Comparison of ENCODE assay signal across 18 mouse cellular contexts in genomic region chr13:29767587-29767986, GRCm38 (mm10).
A peak's percentile ranks its signal among the peaks of the same experiment; 100 is the strongest.
DNase-seq lines count a peak whose midpoint lies in the region; ATAC-seq and TF ChIP-seq lines count a peak whose summit lies in the region.
"Had no signal": no experiment of that assay in that cellular context is flagged by ENCODE, and none has a peak within 500 bp of the region (broad histone marks: within the 10 kb centered on the region; RNA-seq: fewer than 3 reads in every experiment).

No protein-coding gene starts in this region.

- H3K4me3 ChIP-seq in heart, adult 2 months = no peak overlapping the region
- no peak overlapping the region for H3K4me3 ChIP-seq in lung, embryonic 14.5 days (ENCODE audit: low read depth, low read length)
- H3K4me3 ChIP-seq in embryonic facial prominence, embryonic 12.5 days = no peak overlapping the region
- H3K4me3 ChIP-seq: embryonic facial prominence, embryonic 13.5 days had no signal

- no peaks in the 10 kb centered on the region; the same call in 1 of the 2 replicates for H3K79me2 ChIP-seq in heart, adult 2 months (replicated peaks; ENCODE audit: control insufficient read depth, insufficient read depth, low read length)

- H3K4me1 ChIP-seq in heart, adult 2 months (ENCODE audit: control insufficient read depth, insufficient read depth, low read length) = peaks cover 7% of the 10 kb centered on the region
- peaks cover 28% of the 10 kb centered on the region for H3K4me1 ChIP-seq in lung, embryonic 14.5 days (ENCODE audit: insufficient read depth)
- peaks cover 28% of the 10 kb centered on the region for H3K4me1 ChIP-seq in embryonic facial prominence, embryonic 12.5 days

- TF ChIP-seq POLR2A in heart, adult 2 months (IDR thresholded peaks at IDR 0.05; ENCODE audit: insufficient read depth, low read depth, low read length) = no peak

- DNase-seq in heart, adult 11 months = peak; percentile 25
- DNase-seq in heart, adult 2 months = no peak
- no peak for DNase-seq in lung, embryonic 14.5 days
- DNase-seq in lung, postnatal 25 days (ENCODE audit: low spot score) = no peak
- DNase-seq in mesoderm, embryonic 11.5 days (ENCODE audit: low read depth, low spot score) = peak; percentile 62
- no peak for DNase-seq in T-cell, adult 2 months (ENCODE audit: low spot score)
- DNase-seq: cerebellum, adult 18-20 months; cerebellum, postnatal 25 days; gastrocnemius, postnatal 14 days; kidney, adult 8-10 months; kidney, postnatal 25 days; liver; lung, postnatal 36 days; right cerebral cortex, postnatal 25 days had no signal

- 79% methylated on average over 4 of the region's 4 CpGs for WGBS in heart, adult 2 months
- 61% methylated on average over 4 of the region's 4 CpGs for WGBS in lung, embryonic 14.5 days
- WGBS in embryonic facial prominence, embryonic 12.5 days = 51% methylated on average over 4 of the region's 4 CpGs

- intact Hi-C loops in heart, adult 2 months (cut with DNase I) = no loop called here

- no peak overlapping the region for H3K9ac ChIP-seq in heart, adult 2 months (ENCODE audit: low read depth, low read length)
- no peak overlapping the region for H3K9ac ChIP-seq in lung, embryonic 14.5 days
- H3K9ac ChIP-seq in embryonic facial prominence, embryonic 12.5 days = no peak overlapping the region
- H3K9ac ChIP-seq: embryonic facial prominence, embryonic 13.5 days had no signal

- TF ChIP-seq CTCF in heart, adult 2 months (IDR thresholded peaks at IDR 0.05) = no peak
- TF ChIP-seq CTCF in lung, embryonic 14.5 days (IDR thresholded peaks at IDR 0.05; ENCODE audit: low read depth) = no peak

- no peaks in the 10 kb centered on the region for H3K9me3 ChIP-seq in lung, embryonic 14.5 days (ENCODE audit: low read depth, low read length)
- no peaks in the 10 kb centered on the region for H3K9me3 ChIP-seq in embryonic facial prominence, embryonic 12.5 days
- H3K9me3 ChIP-seq: embryonic facial prominence, embryonic 13.5 days had no signal

- no peaks in the 10 kb centered on the region; the same call in none of the 2 replicates for H3K36me3 ChIP-seq in heart, adult 2 months (ENCODE audit: control insufficient read depth, insufficient read depth, low read length)
- no peaks in the 10 kb centered on the region for H3K36me3 ChIP-seq in lung, embryonic 14.5 days (ENCODE audit: insufficient read depth)
- no peaks in the 10 kb centered on the region for H3K36me3 ChIP-seq in embryonic facial prominence, embryonic 12.5 days
- H3K36me3 ChIP-seq: embryonic facial prominence, embryonic 13.5 days had no signal

- H3K27ac ChIP-seq in heart, adult 2 months = no peak overlapping the region
- H3K27ac ChIP-seq in lung, embryonic 14.5 days (ENCODE audit: low read depth) = peak overlapping the region; percentile 68
- 0 out of 2 replicates have a peak overlapping the region, but pooled peaks have one; percentile 23 for H3K27ac ChIP-seq in embryonic facial prominence, embryonic 12.5 days
- H3K27ac ChIP-seq: embryonic facial prominence, embryonic 13.5 days had no signal

- ATAC-seq in lung, embryonic 14.5 days (ENCODE audit: insufficient read depth) = no peak
- ATAC-seq in embryonic facial prominence, embryonic 12.5 days (ENCODE audit: insufficient number of reproducible peaks, insufficient read depth, low FRiP score, low TSS enrichment) = no peak
- ATAC-seq: inflammation-experienced regulatory T-cells, adult 6 months had no signal

- no peak for TF ChIP-seq EP300 in heart, adult 2 months (IDR thresholded peaks at IDR 0.05; ENCODE audit: insufficient read depth, low read depth, low read length)

- H3K4me2 ChIP-seq in lung, embryonic 14.5 days = no peak overlapping the region
- no peak overlapping the region for H3K4me2 ChIP-seq in embryonic facial prominence, embryonic 12.5 days (replicated peaks)
- H3K4me2 ChIP-seq: embryonic facial prominence, embryonic 13.5 days; midbrain, embryonic 11.5 days had no signal

- no peaks in the 10 kb centered on the region for H3K27me3 ChIP-seq in heart, adult 2 months (ENCODE audit: control insufficient read depth, insufficient read depth, low read length)
- no peaks in the 10 kb centered on the region for H3K27me3 ChIP-seq in lung, embryonic 14.5 days (ENCODE audit: insufficient read depth, low read length)
- H3K27me3 ChIP-seq in embryonic facial prominence, embryonic 12.5 days = no peaks in the 10 kb centered on the region
- H3K27me3 ChIP-seq: embryonic facial prominence, embryonic 13.5 days had no signal

Comparison
In these comparisons a context has a peak if more than half of its experiments do, and no peak if none do; other contexts are left out.
1. DNase-seq: peak in heart, adult 11 months (single experiment) and mesoderm, embryonic 11.5 days (single experiment); none in heart, adult 2 months (0 of 2), lung, embryonic 14.5 days (single experiment), lung, postnatal 25 days (single experiment) and T-cell, adult 2 months (single experiment).